Mouse (Mus musculus) left cerebral cortex, adult 8-10 months (tissue): ENCODE results near the gene Pla2g12a. TPM values are rescaled to one million over a fixed set of nuclear protein-coding genes. Genes with fewer than 3 reads are reported as not detected.

Experiments
- total RNA-seq, 4 experiments: library from RNA; stranded (reverse); gene quantifications; 2 replicates each; pipeline ENCODE4 v1.2.4; 2022

Pla2g12a gene
- total RNA-seq, 4 experiments from 2014 or later = 16.1 to 19.6 (median 17.7) TPM

Other genes with a start within 250 kb of the Pla2g12a start
- 1 to 10 TPM; 1.8 to 2.7 (median 2.3) TPM for gene Egf, start 123.3 kb upstream of the Pla2g12a start, total RNA-seq
- gene Lrit3, start 74.6 kb upstream of the Pla2g12a start, total RNA-seq = under 1 TPM in 2 of 4 experiments, not detected in 2; 0.20 to 0.21 TPM
- gene Rrh, start 56.0 kb upstream of the Pla2g12a start, total RNA-seq = 1 to 10 TPM in 2 of 4 experiments, under 1 TPM in 2; 0.57 to 1.1 (median 0.92) TPM
- gene Gar1, start 47.2 kb upstream of the Pla2g12a start, total RNA-seq = 10 to 100 TPM; 42.6 to 58.2 (median 51.6) TPM
- under 1 TPM in 1 of 4 experiments, not detected in 3; 0.19 TPM for gene Cfi, start 42.7 kb upstream of the Pla2g12a start, total RNA-seq
- 1 to 10 TPM; 3.6 to 6.7 (median 5.4) TPM for gene Casp6, start 22.8 kb downstream of the Pla2g12a start, total RNA-seq
- gene Mcub, start 91.6 kb downstream of the Pla2g12a start, total RNA-seq = 1 to 10 TPM in 3 of 4 experiments, under 1 TPM in 1; 0.93 to 3.7 (median 1.7) TPM
- 10 to 100 TPM; 56.3 to 71.2 (median 60.3) TPM for gene Sec24b, start 182.9 kb downstream of the Pla2g12a start, total RNA-seq